Mouse (Mus musculus) naive thymus-derived CD4-positive, alpha-beta T cell, adult 5 months (primary cell): ENCODE data around the gene Ap4s1. TPM values are rescaled to one million over a fixed set of nuclear protein-coding genes. Genes with fewer than 3 reads are reported as not detected.

Source experiments
- polyA plus RNA-seq: library from polyadenylated mRNA; unstranded; fragments of 100-300 nt; shearing (Covaris generic); gene quantifications from one replicate; pipeline ENCODE4 v1.2.1, GENCODE M21; 2017

Ap4s1 gene
- polyA plus RNA-seq, result 45.4 TPM

GRCm38 (mm10) chr12:51690893-51691844 lies at the start of gene Ap4s1:
TSS of gene Ap4s1 (plus strand) at chr12:51691033.

DNA sequence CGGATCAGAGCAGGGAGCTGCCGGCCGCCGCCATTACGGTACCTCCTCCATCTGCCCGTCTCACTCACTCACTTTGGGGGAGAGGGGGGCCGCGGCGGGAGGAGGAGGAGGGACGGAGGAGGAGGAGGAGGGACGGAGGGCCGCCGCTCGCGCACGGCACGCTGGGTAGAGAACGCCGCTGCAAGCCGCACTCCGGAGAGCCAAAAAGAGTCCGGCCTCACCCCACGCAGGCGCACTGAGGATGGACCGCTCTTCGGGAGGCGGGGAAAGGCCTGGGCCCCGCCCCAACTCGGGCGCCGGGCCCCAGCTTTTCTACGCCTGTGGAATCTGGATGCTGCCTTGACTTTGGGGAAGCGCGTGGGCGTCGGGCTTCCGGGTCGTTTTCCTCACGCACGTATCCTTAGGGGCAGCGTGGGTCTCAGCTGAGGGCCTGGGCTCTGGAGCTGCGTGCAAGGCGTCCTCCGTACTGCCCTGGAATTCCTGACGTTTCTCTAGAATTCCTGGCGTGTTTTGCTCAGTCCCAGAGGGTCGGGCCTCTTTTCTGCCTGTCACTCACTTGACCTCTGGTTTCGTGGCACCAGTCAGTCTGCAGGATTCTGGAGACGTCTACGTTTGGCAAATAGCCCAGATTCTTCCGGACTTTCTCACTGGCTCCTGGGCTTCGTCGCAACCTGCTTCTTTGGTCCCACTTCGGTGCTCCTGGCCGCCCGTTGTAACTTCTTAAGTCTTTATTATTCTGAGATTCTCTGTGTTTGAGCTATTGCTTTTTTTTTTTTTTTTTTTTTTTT lies 1.2 kb downstream of the Ap4s1 start, which contains the start of gene Strn3:
TSS of gene Strn3 (minus strand) at position 53 of the 788 bp plus-strand sequence.

Other genes with a start within 250 kb of the Ap4s1 start
- gene Coch, start 97.7 kb upstream of the Ap4s1 start, polyA plus RNA-seq, result not detected
- gene Strn3, start 864 bp downstream of the Ap4s1 start, polyA plus RNA-seq, result 56.9 TPM
- 116 TPM for gene Hectd1, start 138.5 kb downstream of the Ap4s1 start, polyA plus RNA-seq